Mouse (Mus musculus) CH12.LX (cell line): ENCODE measurements around the gene Ptprf.

Source experiments
- CHD1 ChIP-seq: IDR thresholded peaks from 2 replicates; pipeline ENCODE4 v1.6.1; 2012; ENCODE audit warnings: low read depth, low read length, improper control_type of control experiment, inconsistent platforms
- CTCF ChIP-seq, 2 experiments: IDR thresholded peaks in 1 of 2; conservative IDR thresholded peaks in 1 of 2; 2 replicates each; pipeline ENCODE4 v1.5.1; 2011 to 2012; ENCODE audit warnings: low read depth in 2 of 2, low read length in 2 of 2, improper control_type of control experiment in 1 of 2, inconsistent platforms in 1 of 2, mild to moderate bottlenecking in 1 of 2, moderate library complexity in 1 of 2
- E2F4 ChIP-seq: IDR thresholded peaks from 2 replicates; pipeline ENCODE4 v1.6.1; 2011; ENCODE audit warnings: low read depth, low read length, improper control_type of control experiment; ENCODE audit not compliant: insufficient replicate concordance
- ELF1 ChIP-seq: IDR thresholded peaks from 2 replicates; pipeline ENCODE4 v1.6.1; 2014; ENCODE audit warnings: low read depth, mild to moderate bottlenecking, inconsistent platforms, low read length, improper control_type of control experiment
- HCFC1 ChIP-seq: IDR thresholded peaks from 2 replicates; pipeline ENCODE4 v1.6.1; 2012; ENCODE audit warnings: low read depth, mild to moderate bottlenecking, inconsistent platforms, low read length, improper control_type of control experiment
- NELFE ChIP-seq: IDR thresholded peaks from 2 replicates; pipeline ENCODE4 v1.6.1; 2011; ENCODE audit warnings: low read depth, low read length, improper control_type of control experiment
- POLR2A ChIP-seq: IDR thresholded peaks from 2 replicates; pipeline ENCODE4 v1.6.1; 2011; ENCODE audit warnings: low read depth, mild to moderate bottlenecking, improper control_type of control experiment, low read length
- SIN3A ChIP-seq: IDR thresholded peaks from 2 replicates; pipeline ENCODE4 v1.6.1; 2012; ENCODE audit warnings: low read length, improper control_type of control experiment, inconsistent platforms
- SMC3 ChIP-seq: IDR thresholded peaks from 2 replicates; pipeline ENCODE4 v1.6.1; 2011; ENCODE audit warnings: low read depth, low read length, improper control_type of control experiment
- TBP ChIP-seq: conservative IDR thresholded peaks from 2 replicates; pipeline ENCODE4 v1.6.1; 2011; ENCODE audit warnings: low read depth, low read length, improper control_type of control experiment
- USF1 ChIP-seq: IDR thresholded peaks from 2 replicates; pipeline ENCODE4 v1.6.1; 2014; ENCODE audit warnings: low read depth, mild to moderate bottlenecking, inconsistent platforms, low read length, improper control_type of control experiment
- USF2 ChIP-seq: conservative IDR thresholded peaks from 2 replicates; pipeline ENCODE4 v1.6.1; 2011; ENCODE audit warnings: low read depth, low read length, improper control_type of control experiment
- ZKSCAN1 ChIP-seq: IDR thresholded peaks from 2 replicates; pipeline ENCODE4 v1.6.1; 2012; ENCODE audit warnings: low read depth, inconsistent platforms, low read length, improper control_type of control experiment, borderline replicate concordance

DNA sequence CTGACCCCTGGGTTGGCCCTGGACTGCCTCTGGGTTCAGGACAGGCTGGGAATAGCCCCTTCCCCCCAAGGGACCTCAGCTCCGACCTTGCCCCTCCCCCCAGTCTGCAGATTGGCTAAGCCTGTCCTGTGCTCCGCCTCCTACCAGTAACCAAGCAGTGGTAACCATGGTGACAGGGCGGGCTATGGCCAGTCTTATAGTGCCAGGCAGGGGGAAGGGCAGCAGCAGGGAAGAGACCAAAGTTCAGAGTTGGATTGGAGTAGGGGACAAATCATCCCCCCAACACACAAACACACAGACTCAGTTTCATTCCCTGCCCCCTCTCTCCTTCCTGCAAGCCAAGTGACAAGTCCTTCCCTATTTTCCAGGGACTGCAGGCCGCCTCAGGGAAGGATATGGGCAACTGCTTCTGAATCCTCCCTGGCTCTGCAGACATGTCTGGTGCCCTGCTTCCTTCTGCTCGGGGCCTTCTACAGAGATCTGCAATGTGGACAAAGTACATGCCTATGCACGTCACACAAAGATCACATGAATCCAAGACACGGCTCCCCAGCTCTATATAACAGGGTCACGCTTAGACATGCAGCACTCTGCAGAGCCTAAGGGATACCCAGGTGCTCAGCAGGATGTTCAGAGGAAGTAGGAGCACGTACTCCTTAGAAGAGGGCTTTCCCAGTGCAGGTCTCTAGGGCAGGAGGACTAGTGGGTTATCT, 14.5 kb downstream of the Ptprf start:
- no peak for TF ChIP-seq SIN3A
- TF ChIP-seq TBP, result no peak
- TF ChIP-seq POLR2A, result no peak
- TF ChIP-seq CTCF (conservative IDR thresholded peaks at IDR 0.05 in 1 of 2, IDR thresholded peaks at IDR 0.05 in 1 of 2; ENCODE audit: low read depth in 2 of 2, low read length in 2 of 2), result no peak
- TF ChIP-seq ZKSCAN1, result no peak
- TF ChIP-seq USF2, result no peak
- no peak for TF ChIP-seq NELFE
- TF ChIP-seq USF1, result no peak
- no peak for TF ChIP-seq CHD1
- TF ChIP-seq E2F4, result no peak
- no peak for TF ChIP-seq SMC3
- TF ChIP-seq HCFC1, result no peak
- no peak for TF ChIP-seq ELF1
